Mouse (Mus musculus) C2C12 (cell line): Measurements from ENCODE around the gene Morn1.

Source experiments
- CTCF ChIP-seq: IDR thresholded peaks from one replicate; pipeline ENCODE4 v1.5.1; 2011; ENCODE audit not compliant: control insufficient read depth, insufficient read depth, insufficient read length
- FOSL1 ChIP-seq: IDR thresholded peaks from one replicate; pipeline ENCODE4 v1.8.0; 2011; ENCODE audit warnings: mild to moderate bottlenecking, low read length; ENCODE audit not compliant: poor library complexity, insufficient read depth, severe bottlenecking
- MAX ChIP-seq: IDR thresholded peaks from one replicate; pipeline ENCODE4 v1.6.1; 2011; ENCODE audit warnings: mild to moderate bottlenecking, control low read depth
- MYOD1 ChIP-seq: IDR thresholded peaks from one replicate; pipeline ENCODE4 v1.6.1; 2011; ENCODE audit warnings: low read depth; ENCODE audit not compliant: control insufficient read depth, insufficient read length
- MYOG ChIP-seq: IDR thresholded peaks from one replicate; pipeline ENCODE4 v1.6.1; 2011; ENCODE audit not compliant: control insufficient read depth, insufficient read length; ENCODE audit errors: extremely low read depth

GRCm38 (mm10) chr4:155065970-155066833, 20.2 kb upstream of the Morn1 start:
- TF ChIP-seq MAX (no peak), CTCF (peak; percentile 5), FOSL1 (no peak), MYOD1 (no peak), MYOG (no peak)
